Mouse (Mus musculus) limb, embryonic 14.5 days (tissue): ENCODE data around the gene Tal1. TPM values are rescaled to one million over a fixed set of nuclear protein-coding genes. Genes with fewer than 3 reads are reported as not detected.

ENCODE experiments used
- ATAC-seq: fragments of 200-750 bp; cut with Nextera tagmentation; 2 replicates; pipeline ENCODE4 v1.8.0; 2017; ENCODE audit warnings: low read depth, moderate number of reproducible peaks, moderate TSS enrichment; ENCODE audit not compliant: low FRiP score
- DNase-seq: peaks from one replicate; pipeline ENCODE4 v3.0.0-alpha.2; 2015; ENCODE audit warnings: low spot score
- H3K27ac ChIP-seq: fragments of 300-500 bp; sonication (generic); replicated peaks from 2 replicates; pipeline ENCODE4 v1.5.1; 2014; ENCODE audit warnings: low read depth, mild to moderate bottlenecking, low read length, moderate library complexity, mixed read lengths
- H3K27me3 ChIP-seq: fragments of 300-500 bp; sonication (generic); 2 replicates; pipeline ENCODE4 v1.6.1; 2014; ENCODE audit warnings: low read length, mixed read lengths; ENCODE audit not compliant: control insufficient read depth, insufficient read depth
- H3K36me3 ChIP-seq: fragments of 300-500 bp; sonication (generic); 2 replicates; pipeline ENCODE4 v1.6.1; 2014; ENCODE audit warnings: mild to moderate bottlenecking, low read length, moderate library complexity, mixed read lengths; ENCODE audit not compliant: control insufficient read depth, insufficient read depth
- H3K4me1 ChIP-seq: fragments of 300-500 bp; sonication (generic); 2 replicates; pipeline ENCODE4 v1.6.1; 2014; ENCODE audit warnings: antibody characterized with exemption, low read length, mixed read lengths; ENCODE audit not compliant: control insufficient read depth, insufficient read depth
- H3K4me2 ChIP-seq: fragments of 300-500 bp; sonication (generic); replicated peaks from 2 replicates; pipeline ENCODE4 v1.6.1; 2014; ENCODE audit warnings: low read depth, mild to moderate bottlenecking, low read length, moderate library complexity; ENCODE audit not compliant: severe bottlenecking
- H3K4me3 ChIP-seq: fragments of 300-500 bp; sonication (generic); replicated peaks from 2 replicates; pipeline ENCODE4 v1.5.1; 2014; ENCODE audit warnings: low read length
- H3K9ac ChIP-seq: fragments of 300-500 bp; sonication (generic); 2 replicates; pipeline ENCODE4 v1.6.1; 2014; ENCODE audit warnings: mild to moderate bottlenecking, low read depth, low read length, moderate library complexity; ENCODE audit not compliant: severe bottlenecking
- H3K9me3 ChIP-seq: fragments of 300-500 bp; sonication (generic); 2 replicates; pipeline ENCODE4 v1.6.1; 2016; ENCODE audit warnings: low read length; ENCODE audit not compliant: control insufficient read depth
- POLR2A ChIP-seq: fragments of 200-500 bp; IDR thresholded peaks from 2 replicates; pipeline ENCODE4 v1.8.0; 2012; ENCODE audit warnings: inconsistent platforms, mild to moderate bottlenecking, moderate library complexity, borderline replicate concordance; ENCODE audit not compliant: insufficient read depth, insufficient read length; ENCODE audit errors: extremely low read depth
- WGBS: fragments of 180-500 bp; shearing (Covaris S2); extraction: QIAGEN DNeasy Blood & Tissue Kit; methylation state at CpG from one replicate; pipeline ENCODE4 v1.1.7; 2014; 5-methylcytosine and 5-hydroxymethylcytosine counted together
- polyA plus RNA-seq, 2 experiments: library from polyadenylated mRNA; depleted of rRNA in 1 of 2; stranded (reverse) in 1 of 2; unstranded in 1 of 2; fragments of >200 nt; fragmentation: Nextera tagmentation in 1 of 2; extraction: Ambion mirVana in 1 of 2; gene quantifications; 2 replicates each; pipeline versions ENCODE4 v1.2.1 to v1.2.3; 2012 to 2014

Gene Tal1
- polyA plus RNA-seq, 2 experiments: 1.7 to 3.4 TPM

- no peak overlapping the region for H3K27ac ChIP-seq
- TF ChIP-seq POLR2A: no peak
- no peak overlapping the region for H3K9ac ChIP-seq
- no peak overlapping the region for H3K4me3 ChIP-seq
- H3K4me1 ChIP-seq: no peaks in the 10 kb centered on the region
- 80% methylated on average over 3 of the region's 3 CpGs for WGBS
- DNase-seq (no peak), ATAC-seq (no peak)
- no peaks in the 10 kb centered on the region for H3K9me3 ChIP-seq
- H3K4me2 ChIP-seq: no peak overlapping the region
- H3K27me3 ChIP-seq: peaks cover 14% of the 10 kb centered on the region
- peaks cover 17% of the 10 kb centered on the region for H3K36me3 ChIP-seq
Measured at GRCm38 (mm10) chr4:115045621-115046020, 10.6 kb upstream of the Tal1 start.

GRCm38 (mm10) chr4:115047750-115048149, 8.5 kb upstream of the Tal1 start:
- DNase-seq: no peak
- peaks cover 36% of the 10 kb centered on the region for H3K27me3 ChIP-seq
- H3K4me3 ChIP-seq: no peak overlapping the region
- no peak for TF ChIP-seq POLR2A
- H3K27ac ChIP-seq: no peak overlapping the region
- no peak for ATAC-seq
- no peaks in the 10 kb centered on the region for H3K36me3 ChIP-seq
- H3K4me2 ChIP-seq: no peak overlapping the region
- peaks cover 2% of the 10 kb centered on the region; the same call in 1 of the 2 replicates for H3K4me1 ChIP-seq
- H3K9me3 ChIP-seq: no peaks in the 10 kb centered on the region
- no peak overlapping the region for H3K9ac ChIP-seq
- 7% methylated on average over 5 of the region's 5 CpGs for WGBS

GRCm38 (mm10) chr4:115048190-115048589, 8.0 kb upstream of the Tal1 start:
- no peak overlapping the region for H3K4me2 ChIP-seq

GRCm38 (mm10) chr4:115051245-115051644, 5.0 kb upstream of the Tal1 start:
- H3K4me1 ChIP-seq: peaks cover 5% of the 10 kb centered on the region; the same call in 1 of the 2 replicates
- no peak overlapping the region for H3K9ac ChIP-seq
- DNase-seq: no peak
- no peak overlapping the region for H3K4me3 ChIP-seq
- H3K9me3 ChIP-seq: no peaks in the 10 kb centered on the region
- H3K27ac ChIP-seq: no peak overlapping the region
- TF ChIP-seq POLR2A: no peak
- 70% methylated on average over 5 of the region's 5 CpGs for WGBS
- H3K27me3 ChIP-seq: peaks cover 69% of the 10 kb centered on the region
- no peak overlapping the region for H3K4me2 ChIP-seq
- no peaks in the 10 kb centered on the region for H3K36me3 ChIP-seq
- ATAC-seq: no peak

More at GRCm38 (mm10) chr4:115048190-115048589, 8.0 kb upstream of the Tal1 start:
- WGBS: 66% methylated on average over 8 of the region's 8 CpGs
- DNase-seq (no peak), ATAC-seq (no peak)
- H3K4me3 ChIP-seq: no peak overlapping the region
- H3K9ac ChIP-seq: no peak overlapping the region
- H3K27ac ChIP-seq: no peak overlapping the region
- H3K4me1 ChIP-seq: peaks cover 5% of the 10 kb centered on the region; the same call in 1 of the 2 replicates
- H3K27me3 ChIP-seq: peaks cover 40% of the 10 kb centered on the region
- no peak for TF ChIP-seq POLR2A
- H3K36me3 ChIP-seq: no peaks in the 10 kb centered on the region
- H3K9me3 ChIP-seq: no peaks in the 10 kb centered on the region

GRCm38 (mm10) chr4:115052343-115053005, 3.8 kb upstream of the Tal1 start:
- H3K9me3 ChIP-seq: no peaks in the 10 kb centered on the region
- peak overlapping the region; percentile 51 for H3K4me2 ChIP-seq
- H3K27me3 ChIP-seq: peaks cover 79% of the 10 kb centered on the region
- no peak overlapping the region for H3K27ac ChIP-seq
- peak overlapping the region; percentile 32 for H3K4me3 ChIP-seq
- H3K36me3 ChIP-seq: no peaks in the 10 kb centered on the region
- no peak for TF ChIP-seq POLR2A
- DNase-seq (no peak), ATAC-seq (peak; percentile 38; the same call in 1 of the 2 replicates)
- H3K9ac ChIP-seq: peak overlapping the region; percentile 18; the same call in 1 of the 2 replicates
- WGBS: under 1% methylated on average over 36 of the region's 36 CpGs
- peaks cover 15% of the 10 kb centered on the region for H3K4me1 ChIP-seq
